Mouse (Mus musculus): ENCODE measurements at regions not wholly inside any gene's neighbourhood (a gene's known extent, or its start where the extent isn't known, plus 50 kb on each side); places are given as distances from the start of the nearest gene placed in this dataset.
A peak's percentile ranks its signal among the peaks of the same experiment; 100 is the strongest.

- DNase-seq (ENCODE audit: low read depth): peak; percentile 81
These were observed 1094.1 kb upstream of the 2610301B20Rik start for GRCm38 (mm10) chr4:9780179-9780578.

GRCm38 (mm10) chr4:9781318-9781717 is 1093.0 kb upstream of the 2610301B20Rik start:
- TF ChIP-seq CTCF (IDR thresholded peaks at IDR 0.05; ENCODE audit: borderline replicate concordance, extremely low read depth, insufficient read depth, insufficient read length): no peak
- no peak for TF ChIP-seq POLR2A (IDR thresholded peaks at IDR 0.05; ENCODE audit: borderline replicate concordance, extremely low read depth, insufficient read depth, insufficient read length, poor library complexity, severe bottlenecking)
- DNase-seq (ENCODE audit: low read depth): no peak

More at GRCm38 (mm10) chr4:9780179-9780578, 1094.1 kb upstream of the 2610301B20Rik start:
- TF ChIP-seq POLR2A (IDR thresholded peaks at IDR 0.05; ENCODE audit: borderline replicate concordance, extremely low read depth, insufficient read depth, insufficient read length, poor library complexity, severe bottlenecking): no peak
- peak; percentile 77; the same call in 1 of the 2 replicates for TF ChIP-seq CTCF (IDR thresholded peaks at IDR 0.05; ENCODE audit: borderline replicate concordance, extremely low read depth, insufficient read depth, insufficient read length)

GRCm38 (mm10) chr4:9787795-9788365 is 1086.4 kb upstream of the 2610301B20Rik start:
- no peak for TF ChIP-seq CTCF (IDR thresholded peaks at IDR 0.05; ENCODE audit: borderline replicate concordance, extremely low read depth, insufficient read depth, insufficient read length)
- TF ChIP-seq POLR2A (IDR thresholded peaks at IDR 0.05; ENCODE audit: borderline replicate concordance, extremely low read depth, insufficient read depth, insufficient read length, poor library complexity, severe bottlenecking): no peak
- peak; percentile 35 for DNase-seq (ENCODE audit: low read depth)

- TF ChIP-seq POLR2A (IDR thresholded peaks at IDR 0.05; ENCODE audit: borderline replicate concordance, extremely low read depth, insufficient read depth, insufficient read length, poor library complexity, severe bottlenecking): no peak
- TF ChIP-seq CTCF (IDR thresholded peaks at IDR 0.05; ENCODE audit: borderline replicate concordance, extremely low read depth, insufficient read depth, insufficient read length): no peak
- DNase-seq (ENCODE audit: low read depth): no peak
These were observed 1083.8 kb upstream of the 2610301B20Rik start for GRCm38 (mm10) chr4:9790478-9790877.
